ENCODE assay signal across 13 mouse cellular contexts in genomic region chr5:67348949-67349348, GRCm38 (mm10). TPM values are rescaled to one million over a fixed set of nuclear protein-coding genes. Genes with fewer than 3 reads are reported as not detected.
DNase-seq lines count a peak whose midpoint lies in the region; ATAC-seq and TF ChIP-seq lines count a peak whose summit lies in the region.
"Had no signal": no experiment of that assay in that cellular context is flagged by ENCODE, and none has a peak within 500 bp of the region (broad histone marks: within the 10 kb centered on the region; RNA-seq: fewer than 3 reads in every experiment).

No protein-coding gene starts in this region.

- no peak overlapping the region for H3K4me2 ChIP-seq in kidney, embryonic 14.5 days (replicated peaks; ENCODE audit: low read depth, low read length)
- H3K4me2 ChIP-seq: liver, embryonic 13.5 days had no signal

- no peak for TF ChIP-seq CTCF in Patski (IDR thresholded peaks at IDR 0.05)

- CTCF ChIA-PET in Patski (lab: Charles Lee) = interaction anchor here (0.6 to 1.9 kb wide), 2 partner anchors 10 to 22 kb away, joined by 3 to 4 read pairs; no protein-coding TSS in a partner anchor

- H3K4me1 ChIP-seq in kidney, embryonic 14.5 days (ENCODE audit: control insufficient read depth, insufficient read depth, low read length) = no peaks in the 10 kb centered on the region
- H3K4me1 ChIP-seq: liver, embryonic 13.5 days had no signal

- peaks cover 68% of the 10 kb centered on the region for H3K36me3 ChIP-seq in kidney, embryonic 14.5 days (ENCODE audit: control insufficient read depth, insufficient read depth, low read length)

- peak; percentile 94 for ATAC-seq in kidney, embryonic 14.5 days (ENCODE audit: low FRiP score, low TSS enrichment)
- ATAC-seq in Patski = peak; percentile 92
- ATAC-seq in monocyte, adult 5-6 weeks (replicated peaks; ENCODE audit: insufficient number of reproducible peaks, low FRiP score, low TSS enrichment, poor library complexity, severe bottlenecking) = no peak

- H3K4me3 ChIP-seq in kidney, embryonic 14.5 days (ENCODE audit: low read length) = no peak overlapping the region
- H3K4me3 ChIP-seq: erythroblast, embryonic 14.5 days; liver, embryonic 13.5 days had no signal

- no peak overlapping the region for H3K9ac ChIP-seq in kidney, embryonic 14.5 days (ENCODE audit: low read depth, low read length)
- H3K9ac ChIP-seq: liver, embryonic 13.5 days had no signal

- H3K27me3 ChIP-seq in kidney, embryonic 14.5 days (ENCODE audit: control insufficient read depth, insufficient read depth, low read length) = no peaks in the 10 kb centered on the region
- no peaks in the 10 kb centered on the region for H3K27me3 ChIP-seq in Patski
- H3K27me3 ChIP-seq: liver, embryonic 13.5 days had no signal

- WGBS in kidney, embryonic 14.5 days = 44% methylated on average over 10 of the region's 10 CpGs

- POLR2A ChIA-PET in Patski (lab: Charles Lee) = interaction anchor here (0.5 to 1.5 kb wide), 2 partner anchors 24 to 1862 kb away, joined by 5 to 6 read pairs; no protein-coding TSS in a partner anchor

- in situ Hi-C loops in Patski (cut with MboI; ENCODE audit: low pct_unique_long_range_greater_than_20kb) = no loop called here

- DNase-seq in kidney, adult 18-20 months = no peak
- DNase-seq in Patski (ENCODE audit: low read depth, low spot score) = peak; percentile 42
- DNase-seq in frontal cortex, postnatal 10 days (ENCODE audit: low spot score in 2 of 2) = peak; percentile 8 to 13
- DNase-seq in left cerebral cortex, adult 9 months (ENCODE audit: low spot score in 2 of 2) = peak; percentile 52 to 73
- no peak for DNase-seq in testis, postnatal 14 days (ENCODE audit: low spot score)
- no peak for DNase-seq in testis, postnatal 10 days (ENCODE audit: low spot score)
- DNase-seq: cerebellum, postnatal 36 days; liver, embryonic 13.5 days; thymus, postnatal 4 days had no signal

- H3K27ac ChIP-seq in kidney, embryonic 14.5 days (ENCODE audit: low read depth, low read length) = no peak overlapping the region
- H3K27ac ChIP-seq: liver, embryonic 13.5 days; macrophage had no signal

- no peaks in the 10 kb centered on the region for H3K9me3 ChIP-seq in kidney, embryonic 14.5 days (ENCODE audit: control insufficient read depth, low read length)
- H3K9me3 ChIP-seq: liver, embryonic 13.5 days had no signal

RNA-seq across cellular contexts. Expression of gene Slc30a9, which starts 42.2 kb away (rescaled TPM):
- 125 and 128 TPM in 2 replicates for polyA plus RNA-seq in kidney, embryonic 14.5 days (2014; fragmentation: Nextera tagmentation; extraction: Ambion mirVana)
- 139 TPM for polyA plus RNA-seq in Patski (2021)
- 33.4 to 55.8 TPM (median 37.3 TPM) in 3 replicates for total RNA-seq in monocyte, adult 5-6 weeks (2017)

Comparison
In these comparisons a context has a peak if more than half of its experiments do, and no peak if none do; other contexts are left out.
1. DNase-seq: peak in Patski (single experiment), frontal cortex, postnatal 10 days (2 of 2) and left cerebral cortex, adult 9 months (2 of 2); none in kidney, adult 18-20 months (single experiment), testis, postnatal 14 days (single experiment) and testis, postnatal 10 days (single experiment).